Mouse (Mus musculus) heart, adult 2 months (tissue): ENCODE data around the gene Sh2d2a. TPM values are rescaled to one million over a fixed set of nuclear protein-coding genes. Genes with fewer than 3 reads are reported as not detected.
"Not testable (repeated sequence)": the region's sequence is repeated elsewhere in the genome, so short reads cannot be mapped to it uniquely, and the experiment has no call there.

Experiments used
- DNase-seq, 2 experiments: peaks; one replicate each; pipeline ENCODE4 v3.0.0; 2021
- H3K27ac ChIP-seq: fragments of 200-600 bp; 2 replicates; pipeline ENCODE4 v1.8.1; 2022
- H3K27me3 ChIP-seq: fragments of 200-500 bp; 2 replicates; pipeline ENCODE4 v1.6.1; 2012; ENCODE audit warnings: mild to moderate bottlenecking, low read length, inconsistent platforms, mixed read lengths; ENCODE audit not compliant: control insufficient read depth, insufficient read depth
- H3K36me3 ChIP-seq: fragments of 200-500 bp; 2 replicates; pipeline ENCODE4 v1.6.1; 2012; ENCODE audit warnings: low read length, inconsistent platforms; ENCODE audit not compliant: control insufficient read depth, insufficient read depth
- H3K4me1 ChIP-seq: fragments of 200-500 bp; 2 replicates; pipeline ENCODE4 v1.6.1; 2011; ENCODE audit warnings: low read length; ENCODE audit not compliant: control insufficient read depth, insufficient read depth
- H3K4me3 ChIP-seq: fragments of 200-600 bp; 2 replicates; pipeline ENCODE4 v1.8.1; 2022
- H3K79me2 ChIP-seq: fragments of 200-500 bp; replicated peaks from 2 replicates; pipeline ENCODE4 v1.6.1; 2012; ENCODE audit warnings: mild to moderate bottlenecking, inconsistent platforms, low read length, moderate library complexity, mixed read lengths; ENCODE audit not compliant: control insufficient read depth, insufficient read depth
- H3K9ac ChIP-seq: fragments of 200-500 bp; 2 replicates; pipeline ENCODE4 v1.6.1; 2012; ENCODE audit warnings: low read depth, mild to moderate bottlenecking, control low read depth, inconsistent platforms, low read length, mixed read lengths
- CTCF ChIP-seq: fragments of 200-600 bp; IDR thresholded peaks from 2 replicates; pipeline ENCODE4 v1.8.1; 2022; ENCODE audit warnings: antibody characterized with exemption, mild to moderate bottlenecking, moderate library complexity
- EP300 ChIP-seq: fragments of 200-500 bp; IDR thresholded peaks from 2 replicates; pipeline ENCODE4 v1.6.1; 2011; ENCODE audit warnings: low read depth, low read length, control low read depth; ENCODE audit not compliant: insufficient read depth
- POLR2A ChIP-seq: fragments of 200-500 bp; IDR thresholded peaks from 2 replicates; pipeline ENCODE4 v1.6.1; 2011; ENCODE audit warnings: mild to moderate bottlenecking, low read depth, low read length, control low read depth; ENCODE audit not compliant: insufficient read depth
- WGBS: fragments of 180-500 bp; shearing (Covaris S2); methylation state at CpG from one replicate; pipeline ENCODE4 v1.1.7; 2018; 5-methylcytosine and 5-hydroxymethylcytosine counted together
- intact Hi-C: fragments of 180-260 bp; cut with DNase I; formaldehyde crosslinking; loops from one replicate; pipeline ENCODE4 v1.15.1; 2025
- polyA plus RNA-seq: library from polyadenylated mRNA; depleted of rRNA; stranded (reverse); fragments of >200 nt; gene quantifications from 2 replicates; pipeline ENCODE4 v1.2.3, GENCODE M21; 2012
- total RNA-seq, 2 experiments: library from RNA; stranded (reverse); gene quantifications; 2 replicates each; pipeline ENCODE4 v1.2.3; 2021

Sh2d2a gene
- total and polyA plus RNA-seq, 3 experiments: 0.05 to 0.70 (median 0.27) TPM

DNA sequence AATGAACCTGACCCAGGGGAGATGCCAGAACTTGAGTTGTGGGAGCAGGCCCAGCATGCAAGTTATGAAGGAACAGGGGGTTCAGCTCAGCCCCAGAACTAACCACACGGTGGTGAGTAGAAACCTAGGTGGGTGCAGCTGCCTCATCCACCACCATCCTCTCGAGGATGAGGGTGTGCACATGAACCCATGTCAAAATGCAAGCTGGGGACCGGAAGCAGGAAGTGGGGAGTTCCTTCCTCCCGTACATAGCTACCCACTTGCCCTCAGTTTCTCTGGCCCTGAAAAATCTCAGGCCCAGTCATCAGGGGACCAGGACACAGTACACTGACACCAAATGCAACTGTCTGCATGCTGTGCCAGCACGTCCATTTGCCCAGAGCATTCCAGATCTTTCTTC lies 1.1 kb downstream of the Sh2d2a start:
- WGBS: 44% methylated on average over 5 of the region's 5 CpGs
- DNase-seq: no peak
- Histone ChIP-seq H3K4me1 (no peaks in the 10 kb centered on the region), H3K36me3 (no peaks in the 10 kb centered on the region), H3K9ac (no peak overlapping the region), H3K79me2 (no peaks in the 10 kb centered on the region), H3K27me3 (no peaks in the 10 kb centered on the region), H3K27ac (no peak overlapping the region), H3K4me3 (no peak overlapping the region)
- no peak for TF ChIP-seq CTCF
- TF ChIP-seq POLR2A: no peak
- no peak for TF ChIP-seq EP300
- intact Hi-C loops: no loop called here

DNA sequence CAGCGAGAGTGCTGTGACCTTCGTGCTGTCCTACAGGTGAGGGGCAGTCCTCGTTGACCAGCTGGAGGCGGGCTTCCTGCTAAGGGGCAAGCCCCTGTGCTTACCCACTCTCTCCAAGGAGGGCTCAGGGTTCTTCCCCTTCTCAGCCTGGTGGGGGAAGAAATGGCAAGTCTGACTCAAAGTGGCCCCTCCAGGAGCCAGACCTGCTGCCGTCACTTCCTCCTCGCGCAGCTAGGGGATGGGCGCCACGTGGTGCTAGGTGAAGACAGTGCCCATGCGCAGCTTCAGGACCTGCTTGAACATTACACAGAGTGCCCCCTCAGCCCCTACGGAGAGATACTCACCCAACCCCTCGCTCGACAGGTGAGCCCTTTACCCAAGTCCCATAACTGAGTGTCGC lies 2.6 kb downstream of the Sh2d2a start:
- H3K4me3 ChIP-seq: no peak overlapping the region
- H3K27me3 ChIP-seq: no peaks in the 10 kb centered on the region
- TF ChIP-seq EP300 (no peak), POLR2A (no peak), CTCF (no peak)
- intact Hi-C loops: no loop called here
- 78% methylated on average over 14 of the region's 14 CpGs for WGBS
- no peak overlapping the region for H3K27ac ChIP-seq
- no peaks in the 10 kb centered on the region for H3K4me1 ChIP-seq
- no peaks in the 10 kb centered on the region for H3K79me2 ChIP-seq
- H3K36me3 ChIP-seq: no peaks in the 10 kb centered on the region
- H3K9ac ChIP-seq: no peak overlapping the region
- DNase-seq: no peak

DNA sequence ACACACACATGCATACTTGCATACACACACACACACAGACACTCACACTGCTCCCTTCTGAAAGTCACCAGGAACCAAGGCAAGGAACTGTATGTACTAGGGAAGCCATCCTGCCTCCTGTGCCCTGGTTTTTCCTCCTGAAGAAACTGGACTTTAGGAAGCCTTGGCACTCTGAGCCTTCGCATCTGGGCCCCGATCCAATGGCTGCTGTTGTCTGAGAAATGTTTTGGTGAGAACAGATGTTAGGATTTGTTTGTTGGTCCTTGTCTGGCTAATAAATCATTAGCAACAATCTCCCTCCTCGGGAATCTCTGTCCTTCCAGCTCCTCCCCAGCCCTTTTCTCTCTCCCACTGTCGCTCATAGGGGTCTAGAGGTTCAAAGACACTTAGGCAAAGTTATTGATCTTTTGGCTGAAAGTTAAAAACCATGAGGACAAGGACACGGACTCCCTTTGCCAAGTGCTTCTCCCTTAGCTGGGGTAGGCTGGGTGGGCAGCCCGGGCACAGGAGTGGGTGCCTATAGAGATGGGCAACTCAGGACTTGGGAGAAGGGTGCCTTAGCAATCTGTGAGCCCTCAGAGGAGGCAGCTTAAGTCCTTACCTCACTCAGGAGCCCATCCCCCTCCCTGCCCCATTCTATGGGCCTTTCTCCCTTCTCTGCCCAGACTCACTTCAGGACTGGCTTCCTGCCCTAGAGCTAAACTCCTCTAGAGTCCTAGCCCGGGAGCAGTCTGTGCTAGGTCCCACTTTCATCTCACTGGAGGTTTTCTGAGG lies 8.4 kb downstream of the Sh2d2a start:
- H3K9ac ChIP-seq: no peak overlapping the region
- TF ChIP-seq CTCF: no peak
- no peak for TF ChIP-seq POLR2A
- TF ChIP-seq EP300: no peak
- 47% methylated on average over 7 of the region's 7 CpGs for WGBS
- no peaks in the 10 kb centered on the region for H3K79me2 ChIP-seq
- intact Hi-C loops: no loop called here
- peaks cover 5% of the 10 kb centered on the region for H3K36me3 ChIP-seq
- H3K4me1 ChIP-seq: peaks cover 4% of the 10 kb centered on the region; the same call in 1 of the 2 replicates
- DNase-seq: peak; percentile 29 to 46
- no peak overlapping the region for H3K4me3 ChIP-seq
- H3K27me3 ChIP-seq: no peaks in the 10 kb centered on the region
- peak overlapping the region; percentile 65 for H3K27ac ChIP-seq

DNA sequence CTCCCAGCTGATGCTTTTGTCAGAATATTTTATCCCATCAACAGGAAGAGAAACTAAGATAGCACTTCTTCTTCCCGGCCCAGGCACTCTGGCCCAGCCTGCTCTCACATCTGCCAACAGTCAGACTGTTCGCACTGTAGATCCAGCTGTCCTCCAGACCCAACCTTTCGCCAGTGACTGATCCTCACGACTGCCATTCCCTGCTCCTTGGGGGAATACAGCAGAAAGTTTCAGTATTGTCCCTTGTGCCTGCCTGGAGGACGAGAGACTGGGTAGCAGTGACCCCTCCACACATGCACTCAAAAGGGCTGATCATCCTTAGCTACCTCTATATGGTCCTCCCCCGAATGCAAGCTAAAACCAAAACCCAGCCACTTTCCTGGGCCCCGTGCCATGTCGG lies 9.4 kb downstream of the Sh2d2a start:
- Histone ChIP-seq H3K36me3 (peaks cover 9% of the 10 kb centered on the region), H3K27me3 (no peaks in the 10 kb centered on the region), H3K79me2 (no peaks in the 10 kb centered on the region), H3K27ac (peak overlapping the region; percentile 65), H3K9ac (no peak overlapping the region), H3K4me3 (no peak overlapping the region), H3K4me1 (peaks cover 4% of the 10 kb centered on the region; the same call in 1 of the 2 replicates)
- DNase-seq: peak; percentile 51 to 54
- 66% methylated on average over 8 of the region's 8 CpGs for WGBS
- TF ChIP-seq POLR2A (no peak), CTCF (no peak), EP300 (no peak)
- intact Hi-C loops: no loop called here

DNA sequence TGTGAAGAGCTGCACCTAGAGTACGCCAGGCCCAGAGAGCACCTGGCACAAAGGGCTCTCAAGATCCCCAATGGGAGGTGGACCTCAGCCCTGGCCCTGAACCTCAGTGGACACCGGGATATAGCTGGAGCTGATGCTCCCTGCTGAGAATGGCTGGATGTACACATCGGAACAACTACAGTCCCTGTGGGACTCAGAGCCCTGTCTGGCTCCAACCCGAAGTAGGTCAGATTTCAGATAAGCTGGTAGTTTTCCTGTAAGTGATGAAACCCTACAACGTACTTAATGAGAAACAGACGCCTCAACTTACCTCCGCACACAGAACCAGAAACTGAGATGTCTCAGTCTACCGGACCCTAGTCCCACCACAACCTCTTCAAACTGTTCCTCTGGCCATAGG lies 11.1 kb downstream of the Sh2d2a start:
- H3K36me3 ChIP-seq: peaks cover 15% of the 10 kb centered on the region
- TF ChIP-seq CTCF: no peak
- TF ChIP-seq POLR2A: no peak
- TF ChIP-seq EP300: no peak
- no peaks in the 10 kb centered on the region for H3K79me2 ChIP-seq
- intact Hi-C loops: no loop called here
- no peak for DNase-seq
- no peak overlapping the region for H3K27ac ChIP-seq
- H3K27me3 ChIP-seq: no peaks in the 10 kb centered on the region
- 74% methylated on average over 8 of the region's 8 CpGs for WGBS
- peaks cover 9% of the 10 kb centered on the region for H3K4me1 ChIP-seq
- H3K4me3 ChIP-seq: no peak overlapping the region
- no peak overlapping the region for H3K9ac ChIP-seq

DNA sequence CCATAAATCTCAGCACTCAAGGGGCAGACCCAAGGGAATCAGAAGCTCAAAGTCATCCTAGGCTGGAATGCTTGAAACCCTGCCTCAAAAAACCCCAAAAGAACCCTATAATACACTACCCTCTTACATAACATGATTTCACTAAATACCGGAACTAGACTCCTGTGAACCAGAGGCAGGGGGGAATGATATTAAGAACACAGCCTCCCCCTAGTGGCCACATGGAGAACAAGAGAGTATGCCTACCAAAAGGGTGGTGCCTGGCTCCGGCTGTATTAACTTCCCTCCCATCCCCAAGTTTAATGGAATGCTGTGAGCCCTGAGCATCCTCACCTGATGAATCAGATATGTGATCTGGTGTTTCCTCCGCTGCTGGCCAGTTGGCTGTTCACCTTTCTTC lies 13.3 kb downstream of the Sh2d2a start:
- Histone ChIP-seq H3K27me3 (no peaks in the 10 kb centered on the region), H3K4me3 (no peak overlapping the region), H3K27ac (no peak overlapping the region), H3K79me2 (no peaks in the 10 kb centered on the region), H3K9ac (peak overlapping the region; percentile 27; the same call in 1 of the 2 replicates), H3K36me3 (peaks cover 15% of the 10 kb centered on the region), H3K4me1 (peaks cover 9% of the 10 kb centered on the region)
- peak; percentile 51 to 62 for DNase-seq
- WGBS: 26% methylated on average over 3 of the region's 3 CpGs
- intact Hi-C loops: no loop called here
- peak; percentile 92 for TF ChIP-seq CTCF
- TF ChIP-seq EP300: no peak

- intact Hi-C loops, H3K9ac ChIP-seq, H3K4me3 ChIP-seq, H3K27ac ChIP-seq, H3K27me3 ChIP-seq, H3K79me2 ChIP-seq, H3K4me1 ChIP-seq, DNase-seq: not testable (repeated sequence)
- peaks cover 18% of the 10 kb centered on the region for H3K36me3 ChIP-seq
- 93% methylated on average over 4 of the region's 4 CpGs for WGBS
Measured at GRCm38 (mm10) chr3:87864111-87864510, 17.6 kb downstream of the Sh2d2a start.
